Mouse (Mus musculus) thymus, postnatal 36 days (tissue): ENCODE data around the gene Slc9a3r1.

Source experiments
- DNase-seq, 2 experiments: peaks; one replicate each; pipeline ENCODE4 v3.0.0; 2022; ENCODE audit warnings: mixed read lengths in 2 of 2

The Slc9a3r1 gene

GRCm38 (mm10) chr11:115192180-115192579 is 29.0 kb downstream of the Slc9a3r1 start:
- DNase-seq = peak in 1 of 2 experiments; percentile 30

- DNase-seq = no peak
These were observed 31.6 kb downstream of the Slc9a3r1 start for GRCm38 (mm10) chr11:115194693-115195092.

GRCm38 (mm10) chr11:115195933-115196332 is 32.8 kb downstream of the Slc9a3r1 start:
- DNase-seq = no peak

GRCm38 (mm10) chr11:115197558-115197957 is 34.4 kb downstream of the Slc9a3r1 start:
- no peak for DNase-seq

- DNase-seq = no peak
These were observed 35.8 kb downstream of the Slc9a3r1 start for GRCm38 (mm10) chr11:115198932-115199384.

- no peak for DNase-seq
These were observed 37.4 kb downstream of the Slc9a3r1 start for GRCm38 (mm10) chr11:115200520-115200919.

GRCm38 (mm10) chr11:115202316-115202715 is 39.2 kb downstream of the Slc9a3r1 start:
- peak; percentile 80 to 82 for DNase-seq

- no peak for DNase-seq
These were observed 39.6 kb downstream of the Slc9a3r1 start for GRCm38 (mm10) chr11:115202756-115203155.

- no peak for DNase-seq
These were observed 45.0 kb downstream of the Slc9a3r1 start for GRCm38 (mm10) chr11:115208126-115208525.

- no peak for DNase-seq
These were observed 45.9 kb downstream of the Slc9a3r1 start for GRCm38 (mm10) chr11:115208776-115209732.

GRCm38 (mm10) chr11:115209958-115210357 is 46.8 kb downstream of the Slc9a3r1 start:
- no peak for DNase-seq

GRCm38 (mm10) chr11:115212116-115212515 is 49.0 kb downstream of the Slc9a3r1 start:
- DNase-seq = no peak

- DNase-seq = no peak
These were observed 52.0 kb downstream of the Slc9a3r1 start for GRCm38 (mm10) chr11:115215123-115215522.

- DNase-seq = no peak
These were observed 54.6 kb downstream of the Slc9a3r1 start for GRCm38 (mm10) chr11:115217439-115218410.

GRCm38 (mm10) chr11:115219263-115219662 is 56.1 kb downstream of the Slc9a3r1 start:
- no peak for DNase-seq

GRCm38 (mm10) chr11:115219685-115220084 is 56.5 kb downstream of the Slc9a3r1 start:
- DNase-seq = no peak

GRCm38 (mm10) chr11:115222077-115222476 is 58.9 kb downstream of the Slc9a3r1 start:
- DNase-seq = no peak

- DNase-seq = no peak
These were observed 59.4 kb downstream of the Slc9a3r1 start for GRCm38 (mm10) chr11:115222570-115222969.

- no peak for DNase-seq
These were observed 60.3 kb downstream of the Slc9a3r1 start for GRCm38 (mm10) chr11:115223451-115223850.

GRCm38 (mm10) chr11:115223877-115224276 is 60.7 kb downstream of the Slc9a3r1 start:
- no peak for DNase-seq

GRCm38 (mm10) chr11:115224889-115225288 is 61.7 kb downstream of the Slc9a3r1 start:
- DNase-seq = peak; percentile 79

GRCm38 (mm10) chr11:115225301-115225700 is 62.2 kb downstream of the Slc9a3r1 start:
- DNase-seq = no peak
